Mouse (Mus musculus) left cerebral cortex, postnatal 10 days (tissue): Measurements from ENCODE around the gene Ang. TPM values are rescaled to one million over a fixed set of nuclear protein-coding genes. Genes with fewer than 3 reads are reported as not detected.

Experiments used
- DNase-seq, 2 experiments: peaks; one replicate each; pipeline ENCODE4 v3.0.0; 2021 to 2022; ENCODE audit warnings: low spot score in 2 of 2, mixed read lengths in 1 of 2; ENCODE audit errors: extremely low spot score in 1 of 2
- intact Hi-C: fragments of 180-260 bp; cut with DNase I; formaldehyde crosslinking; loops from one replicate; pipeline ENCODE4 v1.15.1; 2025
- total RNA-seq, 2 experiments: library from RNA; stranded (reverse); gene quantifications; 2 replicates each; pipeline ENCODE4 v1.2.3; 2021

Gene Ang
- total RNA-seq, 2 experiments from 2014 or later, result 2.5 to 3.7 TPM

DNA sequence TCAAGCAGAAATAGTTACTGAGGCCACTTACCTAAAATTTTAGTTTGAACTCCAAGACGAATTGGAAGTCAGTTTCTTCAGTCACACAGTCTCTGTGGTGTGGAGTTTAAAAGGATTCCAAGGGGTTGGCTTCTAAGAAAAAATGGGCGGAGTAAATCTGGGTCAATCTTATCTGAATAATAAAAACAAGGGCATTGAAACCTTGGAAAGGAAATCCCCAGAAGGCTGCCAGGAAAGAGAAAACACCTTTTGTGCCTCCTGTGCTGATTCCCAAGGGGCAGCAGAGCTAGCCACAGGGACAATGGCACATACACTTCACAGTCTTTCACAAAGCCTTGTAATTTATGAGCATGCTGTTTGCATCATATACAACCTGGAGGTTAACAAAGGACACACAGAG, 55.7 kb downstream of the Ang start, which contains the start of gene Rnase1:
Gene Rnase1, minus strand, starts transcription at position 101 of the 400 bp plus-strand sequence.
- intact Hi-C loops, result no loop called here
- no peak for DNase-seq

GRCm38 (mm10) chr14:51148006-51148405, 57.1 kb downstream of the Ang start:
- intact Hi-C loops, result no loop called here
- no peak for DNase-seq

DNA sequence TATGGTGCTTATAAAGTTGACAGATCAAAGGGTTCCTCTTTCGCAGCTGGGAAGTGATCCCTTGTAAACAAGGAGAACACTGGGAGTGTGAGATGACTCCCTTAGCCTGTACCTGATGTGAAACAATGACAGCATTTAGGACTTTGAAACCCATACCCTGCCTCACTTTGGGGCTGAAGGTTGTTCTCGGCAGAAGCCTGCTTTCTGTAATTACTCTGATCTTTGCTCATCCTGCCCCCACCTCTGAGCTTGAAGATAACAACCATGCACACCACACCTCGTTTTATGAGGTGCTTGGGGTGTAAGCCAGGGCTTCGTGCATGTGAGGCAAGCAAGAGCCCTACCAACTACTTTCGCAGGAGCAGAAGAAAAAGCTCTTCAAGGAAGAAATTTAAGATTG, 58.2 kb downstream of the Ang start:
- intact Hi-C loops, result no loop called here
- DNase-seq, result no peak

DNA sequence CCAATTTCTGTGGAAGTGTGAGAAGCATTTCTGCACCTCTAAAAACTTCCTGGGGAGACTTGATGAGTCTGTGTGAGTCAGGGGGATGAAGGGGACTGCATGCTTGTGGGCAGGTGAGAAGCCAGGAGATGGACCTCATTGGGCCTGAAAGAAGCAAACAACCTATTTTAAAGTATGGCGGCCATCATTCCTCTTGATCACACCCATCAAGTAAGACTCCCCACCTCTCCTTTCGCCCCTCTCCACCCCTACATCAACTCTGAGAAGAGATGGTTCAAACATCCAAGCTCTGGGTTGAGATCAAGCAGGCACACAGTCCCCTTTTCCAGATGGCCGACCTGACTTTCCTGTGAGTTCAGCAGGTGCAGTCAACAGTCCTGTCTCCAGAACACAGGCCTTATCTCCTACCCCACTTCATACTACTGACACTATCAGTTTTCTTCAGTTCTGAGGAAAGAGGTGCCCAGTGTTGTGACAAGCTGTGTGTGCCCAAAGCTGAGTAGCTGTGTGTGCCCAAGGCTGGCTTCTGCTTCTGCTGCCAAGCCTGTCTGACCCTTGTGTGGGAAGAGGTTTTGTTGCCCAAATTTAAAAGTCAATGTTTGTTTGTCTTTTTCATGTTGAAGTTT, 59.4 kb downstream of the Ang start:
- intact Hi-C loops, result no loop called here

More for the DNA sequence above, 59.4 kb downstream of the Ang start:
- no peak for DNase-seq

Other genes with a start within 250 kb of the Ang start
- 1 to 10 TPM; 2.7 to 5.3 TPM for gene Tep1, start 220.6 kb upstream of the Ang start, total RNA-seq
- gene Klhl33, start 193.6 kb upstream of the Ang start, total RNA-seq, result 1 to 10 TPM; 1.4 to 2.1 TPM
- gene Osgep, start 166.3 kb upstream of the Ang start, total RNA-seq, result 10 to 100 TPM; 29.9 to 34.2 TPM
- 10 to 100 TPM; 65.8 to 66.3 TPM for gene Apex1, start 166.2 kb upstream of the Ang start, total RNA-seq
- 10 to 100 TPM; 79.6 to 89.0 TPM for gene Pip4p1, start 160.3 kb upstream of the Ang start, total RNA-seq
- 10 to 100 TPM; 11.0 to 15.6 TPM for gene Pnp, start 160.1 kb upstream of the Ang start, total RNA-seq
- gene Gm49342, start 146.6 kb upstream of the Ang start, total RNA-seq, result 10 to 100 TPM in 1 of 2 experiments, 1 to 10 TPM in 1; 6.5 to 13.7 TPM
- gene Pnp2, start 135.2 kb upstream of the Ang start, total RNA-seq, result 1 to 10 TPM in 1 of 2 experiments, under 1 TPM in 1; 0.79 to 1.7 TPM
- gene Rnase10, start 83.4 kb upstream of the Ang start, total RNA-seq, result under 1 TPM in 1 of 2 experiments, not detected in 1; 0.30 TPM
- gene Rnase9, start 49.3 kb upstream of the Ang start, total RNA-seq, result not detected
- gene Rnase11, start 41.0 kb upstream of the Ang start, total RNA-seq, result not detected
- gene Rnase12, start 33.5 kb upstream of the Ang start, total RNA-seq, result not detected
- gene Olfr750, start 16.7 kb upstream of the Ang start, total RNA-seq, result not detected
- 10 to 100 TPM; 11.2 to 14.0 TPM for gene Rnase4, start 73 bp upstream of the Ang start, total RNA-seq
- gene Eddm3b, start 23.3 kb downstream of the Ang start, total RNA-seq, result not detected
- not detected for gene Rnase6, start 32.8 kb downstream of the Ang start, total RNA-seq
- gene Rnase1, start 55.6 kb downstream of the Ang start, total RNA-seq, result not detected
- not detected for gene Rnase2b, start 71.1 kb downstream of the Ang start, total RNA-seq
- gene Ang2, start 108.0 kb downstream of the Ang start, total RNA-seq, result not detected
- not detected for gene Ear14, start 112.2 kb downstream of the Ang start, total RNA-seq
- gene Rnase2a, start 165.0 kb downstream of the Ang start, total RNA-seq, result not detected